Mouse (Mus musculus) liver, embryonic 14.5 days (tissue): ENCODE measurements at regions not wholly inside any gene's neighbourhood (a gene's known extent, or its start where the extent isn't known, plus 50 kb on each side); places are given as distances from the start of the nearest gene placed in this dataset.
"Not testable (repeated sequence)": the region's sequence is repeated elsewhere in the genome, so short reads cannot be mapped to it uniquely, and the experiment has no call there.

Experiments
- ATAC-seq: fragments of 200-750 bp; cut with Nextera tagmentation; 2 replicates; pipeline ENCODE4 v1.8.0; 2017; ENCODE audit warnings: moderate number of reproducible peaks, mild to moderate bottlenecking, moderate library complexity; ENCODE audit not compliant: insufficient read depth
- DNase-seq, 3 experiments: peaks; one replicate each; pipeline ENCODE4 v3.0.0-alpha.2; 2012 to 2013; ENCODE audit warnings: low read depth in 3 of 3, low spot score in 3 of 3
- H3K27ac ChIP-seq: fragments of 300-500 bp; sonication (generic); 2 replicates; pipeline ENCODE4 v1.5.1; 2014; ENCODE audit warnings: moderate library complexity, mild to moderate bottlenecking, control low read depth, inconsistent platforms
- H3K27me3 ChIP-seq: fragments of 300-500 bp; sonication (generic); 2 replicates; pipeline ENCODE4 v1.6.1; 2014; ENCODE audit warnings: mild to moderate bottlenecking, low read length, moderate library complexity; ENCODE audit not compliant: control insufficient read depth, insufficient read depth
- H3K36me3 ChIP-seq: fragments of 300-500 bp; sonication (generic); replicated peaks from 2 replicates; pipeline ENCODE4 v1.6.1; 2014; ENCODE audit warnings: low read depth; ENCODE audit not compliant: control insufficient read depth, insufficient read depth
- H3K4me1 ChIP-seq, 2 experiments: fragments of 200-500 bp in 1 of 2; fragments of 300-500 bp in 1 of 2; sonication (generic) in 1 of 2; replicated peaks; 2 replicates each; pipeline ENCODE4 v1.6.1; 2012 to 2014; ENCODE audit warnings: antibody characterized with exemption in 1 of 2, inconsistent platforms in 1 of 2, low read length in 1 of 2; ENCODE audit not compliant: control insufficient read depth in 2 of 2, insufficient read depth in 2 of 2
- H3K4me2 ChIP-seq: fragments of 300-500 bp; sonication (generic); 2 replicates; pipeline ENCODE4 v1.6.1; 2014; ENCODE audit warnings: low read depth, mild to moderate bottlenecking, control low read depth, moderate library complexity
- H3K4me3 ChIP-seq, 2 experiments: fragments of 200-500 bp in 1 of 2; fragments of 300-500 bp in 1 of 2; sonication (generic) in 1 of 2; 2 replicates each; pipeline ENCODE4 v1.5.1; 2012 to 2014; ENCODE audit warnings: low read depth in 2 of 2, low read length in 2 of 2, mild to moderate bottlenecking in 2 of 2, control low read depth in 1 of 2, inconsistent platforms in 1 of 2, moderate library complexity in 1 of 2; ENCODE audit not compliant: insufficient read depth in 1 of 2
- H3K9ac ChIP-seq: fragments of 300-500 bp; sonication (generic); replicated peaks from 2 replicates; pipeline ENCODE4 v1.6.1; 2014; ENCODE audit warnings: mild to moderate bottlenecking, control low read depth, moderate library complexity
- H3K9me3 ChIP-seq: fragments of 300-500 bp; sonication (generic); 2 replicates; pipeline ENCODE4 v1.6.1; 2016; ENCODE audit warnings: low read length, mixed read lengths; ENCODE audit not compliant: control insufficient read depth
- CTCF ChIP-seq: IDR thresholded peaks from 2 replicates; pipeline ENCODE4 v1.5.1; 2016; ENCODE audit warnings: antibody characterized with exemption, low read depth, control low read depth
- EP300 ChIP-seq: IDR thresholded peaks from 2 replicates; pipeline ENCODE4 v1.6.1; 2016; ENCODE audit warnings: antibody characterized with exemption, low read depth
- WGBS: fragments of 180-500 bp; shearing (Covaris S2); extraction: QIAGEN DNeasy Blood & Tissue Kit; methylation state at CpG from one replicate; pipeline ENCODE4 v1.1.7; 2014; ENCODE audit not compliant: insufficient replicate concordance; 5-methylcytosine and 5-hydroxymethylcytosine counted together

- no peak overlapping the region for H3K9ac ChIP-seq
- TF ChIP-seq CTCF (no peak), EP300 (no peak)
- H3K4me2 ChIP-seq: no peak overlapping the region
- H3K9me3 ChIP-seq: no peaks in the 10 kb centered on the region
- no peak for DNase-seq
- no peaks in the 10 kb centered on the region for H3K27me3 ChIP-seq
- ATAC-seq: no peak
- H3K36me3 ChIP-seq: no peaks in the 10 kb centered on the region
- H3K27ac ChIP-seq: no peak overlapping the region
- 77% methylated on average over 6 of the region's 6 CpGs for WGBS
- no peaks in the 10 kb centered on the region for H3K4me1 ChIP-seq
- H3K4me3 ChIP-seq: no peak overlapping the region
Measured at GRCm38 (mm10) chr5:134046086-134046485, 53.4 kb upstream of the Castor2 start.

- not testable (repeated sequence) for H3K9me3 ChIP-seq, DNase-seq, H3K4me1 ChIP-seq, H3K27me3 ChIP-seq, H3K36me3 ChIP-seq, ATAC-seq, H3K9ac ChIP-seq, H3K4me2 ChIP-seq, H3K4me3 ChIP-seq, H3K27ac ChIP-seq
- WGBS: 68% methylated on average over 1 of the region's 2 CpGs
Measured at GRCm38 (mm10) chr5:134042938-134043337, 56.6 kb upstream of the Castor2 start.

- Histone ChIP-seq H3K27ac (no peak overlapping the region), H3K9ac (no peak overlapping the region), H3K4me3 (no peak overlapping the region), H3K4me2 (no peak overlapping the region), H3K36me3 (no peaks in the 10 kb centered on the region), H3K9me3 (no peaks in the 10 kb centered on the region), H3K4me1 (no peaks in the 10 kb centered on the region), H3K27me3 (no peaks in the 10 kb centered on the region)
- 66% methylated on average over 11 of the region's 11 CpGs for WGBS
- TF ChIP-seq EP300 (no peak), CTCF (no peak)
- ATAC-seq (no peak), DNase-seq (no peak)
Measured at GRCm38 (mm10) chr5:134027316-134027966, 72.1 kb upstream of the Castor2 start.

GRCm38 (mm10) chr5:134019651-134020432 lies 79.7 kb upstream of the Castor2 start:
- Histone ChIP-seq H3K9ac (no peak overlapping the region), H3K27me3 (no peaks in the 10 kb centered on the region), H3K4me2 (no peak overlapping the region), H3K4me3 (no peak overlapping the region), H3K9me3 (no peaks in the 10 kb centered on the region), H3K4me1 (no peaks in the 10 kb centered on the region), H3K27ac (no peak overlapping the region), H3K36me3 (no peaks in the 10 kb centered on the region)
- TF ChIP-seq EP300 (no peak), CTCF (no peak)
- DNase-seq (no peak), ATAC-seq (no peak)
- 75% methylated on average over 13 of the region's 13 CpGs for WGBS

- no peaks in the 10 kb centered on the region for H3K27me3 ChIP-seq
- ATAC-seq (no peak), DNase-seq (no peak)
- no peak overlapping the region for H3K27ac ChIP-seq
- H3K36me3 ChIP-seq: no peaks in the 10 kb centered on the region
- no peak for TF ChIP-seq CTCF
- no peak for TF ChIP-seq EP300
- H3K4me2 ChIP-seq: no peak overlapping the region
- no peaks in the 10 kb centered on the region for H3K4me1 ChIP-seq
- WGBS: 46% methylated on average over 13 of the region's 13 CpGs
- H3K9me3 ChIP-seq: no peaks in the 10 kb centered on the region
- no peak overlapping the region for H3K9ac ChIP-seq
- no peak overlapping the region for H3K4me3 ChIP-seq
Measured at GRCm38 (mm10) chr5:134014257-134015163, 85.0 kb upstream of the Castor2 start.
